Mouse (Mus musculus): ENCODE data around the gene Rere.

GRCm38 (mm10) chr4:150549989-150550716, 268.7 kb downstream of the Rere start:
- no peak for TF ChIP-seq CHD2 (IDR thresholded peaks at IDR 0.05; ENCODE audit: low read depth, low read length)
- no peak for TF ChIP-seq ZC3H11A (IDR thresholded peaks at IDR 0.05; ENCODE audit: borderline replicate concordance, low read depth, low read length)
- TF ChIP-seq MAFK (IDR thresholded peaks at IDR 0.05; ENCODE audit: insufficient read depth, low read depth, low read length): no peak
- no peak for TF ChIP-seq ZNF384 (IDR thresholded peaks at IDR 0.05; ENCODE audit: low read depth, low read length)
- TF ChIP-seq HCFC1 (IDR thresholded peaks at IDR 0.05; ENCODE audit: borderline replicate concordance, insufficient read depth, low read length): no peak
